Mouse (Mus musculus) spleen, postnatal 4 days (tissue): ENCODE data around the gene Masp2.

Experiments used
- DNase-seq, 2 experiments: peaks; one replicate each; pipeline ENCODE4 v3.0.0; 2022; ENCODE audit warnings: low spot score in 2 of 2

The Masp2 gene

DNA sequence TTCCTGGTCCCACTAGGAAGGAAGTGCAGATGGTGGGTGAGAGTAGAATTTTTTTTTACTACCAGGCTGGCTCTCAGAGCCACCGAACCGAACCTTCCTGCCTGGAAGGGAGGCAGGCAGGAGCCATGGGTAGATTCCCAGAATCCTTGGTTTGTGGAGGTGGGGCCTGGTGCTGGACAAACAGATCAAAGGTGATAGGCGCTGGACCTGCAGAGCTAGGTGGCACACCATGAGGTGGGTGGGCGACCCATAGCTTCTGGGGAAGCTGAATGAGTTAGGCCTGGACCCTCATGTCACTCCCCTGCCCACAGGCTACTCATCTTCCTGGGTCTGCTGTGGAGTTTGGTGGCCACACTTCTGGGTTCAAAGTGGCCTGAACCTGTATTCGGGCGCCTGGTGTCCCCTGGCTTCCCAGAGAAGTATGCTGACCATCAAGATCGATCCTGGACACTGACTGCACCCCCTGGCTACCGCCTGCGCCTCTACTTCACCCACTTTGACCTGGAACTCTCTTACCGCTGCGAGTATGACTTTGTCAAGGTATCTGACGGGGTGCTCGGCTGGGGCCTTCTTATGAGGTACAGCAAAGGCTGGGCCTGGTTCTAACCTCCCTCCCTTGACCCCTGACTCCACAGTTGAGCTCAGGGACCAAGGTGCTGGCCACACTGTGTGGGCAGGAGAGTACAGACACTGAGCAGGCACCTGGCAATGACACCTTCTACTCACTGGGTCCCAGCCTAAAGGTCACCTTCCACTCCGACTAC is at the start of gene Masp2:
Masp2 (plus strand) TSS at position 198 of the 764 bp plus-strand sequence.
- DNase-seq: no peak

GRCm38 (mm10) chr4:148557766-148558165 is 44.6 kb upstream of the Masp2 start:
- DNase-seq: no peak

- DNase-seq: peak; percentile 86 to 96
These were observed 43.9 kb upstream of the Masp2 start, which contains the start of gene Exosc10 for GRCm38 (mm10) chr4:148558297-148559000. Gene Exosc10, plus strand, starts transcription at chr4:148558429.

DNA sequence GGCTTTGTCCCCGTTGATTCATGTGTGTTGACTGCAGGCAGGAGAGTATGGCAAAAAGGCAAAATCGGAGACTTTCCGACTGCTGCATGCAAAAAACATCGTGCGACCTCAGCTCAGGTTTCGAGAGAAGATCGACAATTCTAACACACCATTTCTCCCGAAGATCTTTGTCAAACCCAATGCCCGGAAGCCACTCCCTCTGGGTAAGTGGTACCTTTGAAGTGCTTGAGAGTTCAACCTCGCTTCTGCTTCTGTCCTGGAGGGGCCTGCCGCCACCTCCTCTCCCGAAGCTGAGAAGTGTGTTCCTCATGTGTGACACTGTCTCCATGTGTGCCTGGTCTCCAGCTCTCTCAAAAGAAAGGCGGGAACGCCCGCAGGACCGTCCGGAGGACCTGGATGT is 39.7 kb upstream of the Masp2 start:
- peak in 1 of 2 experiments; percentile 61 for DNase-seq

GRCm38 (mm10) chr4:148563595-148563994 is 38.8 kb upstream of the Masp2 start:
- DNase-seq: no peak

- no peak for DNase-seq
These were observed 32.2 kb upstream of the Masp2 start for GRCm38 (mm10) chr4:148570138-148570537.

DNA sequence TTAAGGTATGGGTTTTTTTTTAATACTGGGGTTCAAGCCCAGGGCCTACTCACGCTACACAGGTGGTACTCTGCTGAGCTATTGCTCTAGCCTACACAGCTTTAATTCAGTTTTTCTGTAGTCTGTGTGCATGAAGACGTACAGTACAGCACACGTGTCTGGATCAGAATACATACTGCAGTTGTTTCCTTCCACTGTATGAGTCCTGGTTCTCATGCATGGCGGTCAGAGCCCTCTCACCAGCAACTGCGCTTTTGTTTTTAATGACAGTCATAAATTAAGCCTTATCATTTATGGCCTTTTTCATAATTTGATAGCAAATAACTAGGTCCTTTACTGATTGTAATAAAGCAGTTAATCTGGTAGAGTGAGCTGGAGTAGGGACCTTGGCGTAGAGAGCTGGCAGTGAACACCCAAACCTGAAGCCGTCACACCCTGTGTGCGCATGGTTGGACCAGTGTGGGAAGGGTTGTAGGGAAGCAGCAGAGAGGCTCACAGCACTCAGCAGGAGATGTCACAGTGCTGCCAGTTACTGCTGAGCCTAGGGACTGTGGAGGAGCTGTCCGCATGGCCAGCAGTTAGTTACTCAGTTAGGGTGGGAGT is 31.6 kb upstream of the Masp2 start:
- DNase-seq: no peak

DNA sequence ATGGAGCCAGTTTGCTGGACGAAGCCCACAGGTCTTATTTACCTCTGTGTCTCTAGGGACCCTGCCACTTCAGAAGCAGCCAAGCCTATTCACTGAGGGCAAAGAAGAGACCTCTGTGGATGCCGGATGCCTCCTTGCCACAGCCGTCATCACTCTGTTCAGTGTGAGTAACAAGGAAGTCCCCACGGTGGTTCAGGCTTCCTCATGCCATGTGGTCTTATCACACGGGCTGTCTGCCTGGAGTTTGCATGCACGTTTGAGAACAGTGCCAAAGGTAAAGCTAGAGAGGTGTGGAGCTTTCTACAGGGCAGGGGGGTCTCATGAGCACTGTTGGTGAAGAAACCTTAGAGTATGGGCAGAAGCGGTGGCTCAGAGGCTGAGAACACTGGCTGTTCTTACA is 29.1 kb upstream of the Masp2 start:
- no peak for DNase-seq

- DNase-seq: no peak
These were observed 21.6 kb upstream of the Masp2 start for GRCm38 (mm10) chr4:148580765-148581164.

DNA sequence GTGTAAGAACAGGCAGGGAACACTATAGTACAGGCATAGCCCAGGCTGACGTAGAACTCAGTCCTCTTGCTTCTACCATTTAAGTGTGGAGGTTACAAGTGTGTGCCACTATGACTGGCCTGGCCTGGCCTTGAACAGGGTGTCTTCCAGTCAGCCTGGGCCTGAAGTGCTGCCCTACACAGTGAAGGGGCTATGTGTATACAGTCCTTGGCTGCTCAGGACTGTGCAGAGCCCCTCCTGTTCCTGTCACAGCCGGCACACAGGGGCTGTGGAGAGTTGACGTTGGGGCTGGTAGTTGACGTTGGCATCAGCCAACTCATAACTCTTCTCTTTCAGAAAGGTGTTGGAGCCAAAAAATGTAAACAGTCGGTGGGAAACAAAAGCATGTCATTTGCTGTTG is 20.9 kb upstream of the Masp2 start:
- DNase-seq: no peak

GRCm38 (mm10) chr4:148583257-148583656 is 19.1 kb upstream of the Masp2 start:
- DNase-seq: no peak

- no peak for DNase-seq
These were observed 15.7 kb upstream of the Masp2 start for GRCm38 (mm10) chr4:148586648-148587047.

DNA sequence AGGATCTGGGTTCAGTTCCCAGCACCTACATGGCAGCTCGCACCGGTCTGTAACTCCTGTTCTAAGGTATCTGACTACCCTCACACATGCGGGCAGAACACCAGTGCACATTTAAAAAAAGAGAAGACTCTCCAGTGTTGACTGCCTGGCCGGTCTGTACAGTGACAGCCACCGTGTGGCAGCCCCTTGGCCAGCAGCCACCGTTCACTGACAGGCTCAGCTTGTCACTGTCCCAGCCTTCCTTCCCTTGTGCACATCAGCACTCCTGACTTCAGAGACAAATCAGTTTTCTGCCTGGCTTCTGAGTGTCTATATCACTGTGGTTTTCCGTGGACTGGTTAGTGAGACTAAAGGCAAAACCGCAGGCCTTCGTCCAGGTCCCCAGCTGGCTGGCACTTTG is 13.6 kb upstream of the Masp2 start:
- no peak for DNase-seq

DNA sequence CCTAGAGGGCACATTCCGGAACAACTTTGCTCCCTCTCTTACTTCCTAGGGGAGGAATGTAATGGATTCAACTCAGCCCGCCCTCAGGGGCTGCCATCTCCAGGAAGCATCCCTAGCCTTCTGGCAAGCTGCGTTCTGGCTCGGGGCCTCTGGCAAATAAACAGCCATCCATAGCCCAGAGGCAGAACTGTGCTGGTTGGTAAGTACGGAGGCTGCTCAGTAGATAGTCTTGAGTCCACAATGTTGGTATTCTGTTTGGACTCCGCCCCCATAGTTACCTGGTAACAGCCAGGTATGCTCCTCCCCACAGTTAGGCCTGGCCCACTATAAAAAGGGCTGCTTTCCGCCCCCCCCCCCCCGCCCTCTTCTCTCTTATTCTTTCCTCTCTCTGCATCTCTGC is 12.8 kb upstream of the Masp2 start:
- no peak for DNase-seq

- DNase-seq: no peak
These were observed 11.8 kb upstream of the Masp2 start for GRCm38 (mm10) chr4:148590421-148591170.

DNA sequence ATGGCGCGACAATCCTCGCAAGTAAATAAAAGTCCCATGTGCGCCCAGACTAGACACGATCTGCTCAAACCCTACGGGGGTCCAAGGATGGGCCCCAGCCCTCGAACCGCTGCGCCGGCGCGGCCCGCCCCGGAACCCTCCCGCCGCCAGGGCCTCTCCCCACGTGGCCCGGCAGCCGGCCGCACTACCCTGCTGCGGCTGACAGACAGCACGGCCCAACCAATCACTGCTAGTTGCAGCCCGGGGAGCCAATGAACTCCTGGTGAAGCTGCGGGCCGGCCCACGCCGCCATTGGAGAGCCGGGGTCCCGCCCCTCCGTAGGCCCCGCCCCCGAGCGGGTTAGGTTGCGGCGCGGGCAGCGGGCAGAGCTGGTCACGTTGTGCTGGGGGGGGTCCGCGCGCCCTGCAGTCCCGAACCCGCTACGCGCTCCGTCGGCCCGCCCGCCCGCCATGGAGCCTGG is 11.2 kb upstream of the Masp2 start, which contains the start of gene Srm:
Srm (plus strand) TSS at position 333 of the 460 bp plus-strand sequence.
- peak; percentile 97 to 98 for DNase-seq

GRCm38 (mm10) chr4:148591637-148592380 is 10.5 kb upstream of the Masp2 start:
- DNase-seq: no peak

DNA sequence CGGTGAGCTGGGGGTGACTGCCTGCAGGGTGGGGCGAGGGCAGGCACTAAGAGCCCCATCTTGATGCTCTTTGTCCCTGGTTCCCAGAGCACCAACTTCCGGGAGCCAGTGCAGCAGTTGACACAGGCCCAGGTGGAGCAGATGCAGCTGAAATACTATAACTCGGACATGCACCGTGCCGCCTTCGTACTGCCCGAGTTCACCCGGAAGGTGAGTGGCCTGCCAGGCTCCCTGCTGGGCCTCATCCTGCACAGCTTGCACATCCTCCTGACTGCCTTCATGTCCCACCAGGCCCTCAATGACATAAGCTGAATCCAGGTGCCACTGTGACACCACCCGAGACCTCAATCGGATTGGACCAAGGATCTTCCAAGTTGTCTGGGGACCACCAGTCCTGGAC is 8.4 kb upstream of the Masp2 start:
- DNase-seq: no peak

DNA sequence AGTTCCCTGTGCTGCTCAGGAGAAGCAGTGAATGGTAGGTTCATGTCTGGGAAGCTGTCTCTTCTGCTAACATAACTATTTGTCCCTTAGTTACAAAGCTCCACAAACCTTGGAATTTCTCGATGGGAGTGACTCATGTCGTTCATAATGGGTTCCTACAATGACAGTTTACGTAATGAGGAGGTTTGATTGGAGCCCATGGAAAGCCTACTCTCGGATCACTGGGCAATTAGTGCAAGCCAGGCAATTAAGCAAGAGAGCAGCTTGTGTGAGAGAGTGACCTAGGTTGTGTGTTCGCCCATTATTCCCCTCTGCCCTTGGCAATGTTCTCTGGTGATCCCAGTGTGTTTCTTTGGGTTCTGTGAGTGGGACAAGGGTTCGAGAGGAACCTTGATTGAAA is 6.4 kb upstream of the Masp2 start:
- no peak for DNase-seq

GRCm38 (mm10) chr4:148596731-148597130 is 5.6 kb upstream of the Masp2 start:
- DNase-seq: no peak

DNA sequence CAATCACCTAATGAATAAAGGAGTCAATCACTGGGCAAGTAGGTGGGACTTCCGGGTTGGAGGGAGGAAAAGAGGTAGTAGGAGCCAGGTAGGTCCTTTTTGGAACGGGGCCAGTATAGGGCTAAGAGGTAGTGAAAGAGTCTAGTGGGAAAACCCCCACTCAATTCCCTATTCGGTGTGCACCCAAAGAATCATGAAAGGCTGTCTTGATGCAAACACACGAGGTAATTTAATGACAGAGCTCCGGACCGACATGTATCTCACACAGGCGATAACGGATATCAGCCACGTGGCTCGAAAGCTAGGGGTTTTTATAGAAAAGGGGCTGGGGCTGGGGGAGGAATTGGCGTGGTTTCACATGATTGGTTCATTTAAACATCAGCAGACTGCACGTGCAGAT is 3.5 kb upstream of the Masp2 start:
- DNase-seq: no peak
